Mouse (Mus musculus) natural killer cell, adult 2 months (primary cell): ENCODE data around the gene Olfr870.
"Not testable (repeated sequence)": the region's sequence is repeated elsewhere in the genome, so short reads cannot be mapped to it uniquely, and the experiment has no call there.

Experiments
- DNase-seq, 2 experiments: peaks; one replicate each; pipeline ENCODE4 v3.0.0; 2022; ENCODE audit warnings: low spot score in 2 of 2

The Olfr870 gene

GRCm38 (mm10) chr9:20173957-20174356 is at the start of gene Olfr870:
Gene Olfr870 (minus strand): TSS chr9:20174057.
- no peak for DNase-seq

GRCm38 (mm10) chr9:20211907-20212306 is 38.0 kb upstream of the Olfr870 start, which contains the start of gene Olfr871:
Gene Olfr871 (plus strand): TSS chr9:20212207.
- DNase-seq = no peak

- DNase-seq = no peak
Observed at GRCm38 (mm10) chr9:20211477-20211876, 37.6 kb upstream of the Olfr870 start.

GRCm38 (mm10) chr9:20210812-20211211 is 37.0 kb upstream of the Olfr870 start:
- DNase-seq = no peak

GRCm38 (mm10) chr9:20203413-20203984 is 29.6 kb upstream of the Olfr870 start:
- DNase-seq = not testable (repeated sequence)

GRCm38 (mm10) chr9:20202131-20202530 is 28.3 kb upstream of the Olfr870 start:
- no peak for DNase-seq

GRCm38 (mm10) chr9:20179463-20179862 is 5.6 kb upstream of the Olfr870 start:
- no peak for DNase-seq

- no peak for DNase-seq
Observed at GRCm38 (mm10) chr9:20149706-20150105, 24.2 kb downstream of the Olfr870 start.

- DNase-seq = no peak
Observed at GRCm38 (mm10) chr9:20128709-20129108, 45.1 kb downstream of the Olfr870 start, which contains the start of gene Olfr869. Gene Olfr869 (plus strand): TSS chr9:20129009.
